Mouse (Mus musculus): ENCODE results near the gene Prkar2b.

Prkar2b gene

GRCm38 (mm10) chr12:32061090-32061930 is at the start of gene Prkar2b:
Prkar2b (minus strand) TSS chr12:32061296.
- peak; percentile 87 for DNase-seq (ENCODE audit: low read depth, low spot score)

- DNase-seq (ENCODE audit: low read depth, low spot score): no peak
These were observed 48.1 kb upstream of the Prkar2b start for GRCm38 (mm10) chr12:32109201-32109600.

GRCm38 (mm10) chr12:32104955-32105521 is 43.9 kb upstream of the Prkar2b start:
- no peak for DNase-seq (ENCODE audit: low read depth, low spot score)

- DNase-seq (ENCODE audit: low read depth, low spot score): no peak
These were observed 43.4 kb upstream of the Prkar2b start for GRCm38 (mm10) chr12:32104451-32104862.

- DNase-seq (ENCODE audit: low read depth, low spot score): no peak
These were observed 40.2 kb upstream of the Prkar2b start for GRCm38 (mm10) chr12:32101306-32101705.

- no peak for DNase-seq (ENCODE audit: low read depth, low spot score)
These were observed 38.6 kb upstream of the Prkar2b start for GRCm38 (mm10) chr12:32099686-32100206.

- DNase-seq (ENCODE audit: low read depth, low spot score): no peak
These were observed 37.5 kb upstream of the Prkar2b start for GRCm38 (mm10) chr12:32098596-32098995.

GRCm38 (mm10) chr12:32097107-32097506 is 36.0 kb upstream of the Prkar2b start:
- no peak for DNase-seq (ENCODE audit: low read depth, low spot score)

- DNase-seq (ENCODE audit: low read depth, low spot score): no peak
These were observed 34.1 kb upstream of the Prkar2b start for GRCm38 (mm10) chr12:32095164-32095563.

GRCm38 (mm10) chr12:32092452-32092851 is 31.4 kb upstream of the Prkar2b start:
- no peak for DNase-seq (ENCODE audit: low read depth, low spot score)

- DNase-seq (ENCODE audit: low read depth, low spot score): no peak
These were observed 27.5 kb upstream of the Prkar2b start for GRCm38 (mm10) chr12:32088566-32088965.

- DNase-seq (ENCODE audit: low read depth, low spot score): no peak
These were observed 26.2 kb upstream of the Prkar2b start for GRCm38 (mm10) chr12:32087339-32087738.

- no peak for DNase-seq (ENCODE audit: low read depth, low spot score)
These were observed 25.8 kb upstream of the Prkar2b start for GRCm38 (mm10) chr12:32086874-32087273.

- no peak for DNase-seq (ENCODE audit: low read depth, low spot score)
These were observed 24.8 kb upstream of the Prkar2b start for GRCm38 (mm10) chr12:32085856-32086255.

GRCm38 (mm10) chr12:32085189-32085588 is 24.1 kb upstream of the Prkar2b start:
- no peak for DNase-seq (ENCODE audit: low read depth, low spot score)

GRCm38 (mm10) chr12:32084601-32085000 is 23.5 kb upstream of the Prkar2b start:
- DNase-seq (ENCODE audit: low read depth, low spot score): no peak

- peak; percentile 64 for DNase-seq (ENCODE audit: low read depth, low spot score)
These were observed 19.6 kb upstream of the Prkar2b start for GRCm38 (mm10) chr12:32080692-32081091.

GRCm38 (mm10) chr12:32077403-32077802 is 16.3 kb upstream of the Prkar2b start:
- no peak for DNase-seq (ENCODE audit: low read depth, low spot score)

GRCm38 (mm10) chr12:32075831-32076715 is 15.0 kb upstream of the Prkar2b start:
- DNase-seq (ENCODE audit: low read depth, low spot score): no peak

- DNase-seq (ENCODE audit: low read depth, low spot score): no peak
These were observed 13.2 kb upstream of the Prkar2b start for GRCm38 (mm10) chr12:32074271-32074670.

- no peak for DNase-seq (ENCODE audit: low read depth, low spot score)
These were observed 4.9 kb upstream of the Prkar2b start for GRCm38 (mm10) chr12:32066004-32066403.

Data from R1 (cell line).